Mouse (Mus musculus) mouse trophoblast stem cell (cell line): Measurements from ENCODE around the gene Trim33.

Source experiments
- in situ Hi-C, 2 experiments: fragments of 300-500 bp; cut with MseI, MboI; formaldehyde crosslinking; loops; 2 replicates in 1 of 2; 3 replicates in 1 of 2; pipeline ENCODE4 v1.15.1; 2025

The Trim33 gene

DNA sequence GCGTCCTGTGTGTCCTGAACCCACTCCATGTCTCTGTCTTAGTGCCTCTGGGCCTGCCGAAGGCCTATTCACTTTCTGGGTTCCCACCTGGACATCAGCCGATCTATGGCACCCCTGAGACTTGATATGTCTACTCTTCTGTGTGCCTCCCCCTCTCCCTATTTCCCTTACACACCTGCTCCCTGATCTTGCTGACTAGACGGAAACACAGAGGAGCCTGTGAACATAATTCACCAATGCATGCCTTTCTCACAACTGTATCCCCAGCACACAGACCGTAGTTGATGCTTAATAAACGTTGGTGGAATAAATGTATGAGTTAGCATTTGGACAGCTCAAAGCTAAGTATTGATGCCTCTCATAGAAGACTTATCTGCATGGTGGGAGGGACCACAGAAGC is 121.7 kb downstream of the Trim33 start:
- in situ Hi-C loops, result no loop called here

DNA sequence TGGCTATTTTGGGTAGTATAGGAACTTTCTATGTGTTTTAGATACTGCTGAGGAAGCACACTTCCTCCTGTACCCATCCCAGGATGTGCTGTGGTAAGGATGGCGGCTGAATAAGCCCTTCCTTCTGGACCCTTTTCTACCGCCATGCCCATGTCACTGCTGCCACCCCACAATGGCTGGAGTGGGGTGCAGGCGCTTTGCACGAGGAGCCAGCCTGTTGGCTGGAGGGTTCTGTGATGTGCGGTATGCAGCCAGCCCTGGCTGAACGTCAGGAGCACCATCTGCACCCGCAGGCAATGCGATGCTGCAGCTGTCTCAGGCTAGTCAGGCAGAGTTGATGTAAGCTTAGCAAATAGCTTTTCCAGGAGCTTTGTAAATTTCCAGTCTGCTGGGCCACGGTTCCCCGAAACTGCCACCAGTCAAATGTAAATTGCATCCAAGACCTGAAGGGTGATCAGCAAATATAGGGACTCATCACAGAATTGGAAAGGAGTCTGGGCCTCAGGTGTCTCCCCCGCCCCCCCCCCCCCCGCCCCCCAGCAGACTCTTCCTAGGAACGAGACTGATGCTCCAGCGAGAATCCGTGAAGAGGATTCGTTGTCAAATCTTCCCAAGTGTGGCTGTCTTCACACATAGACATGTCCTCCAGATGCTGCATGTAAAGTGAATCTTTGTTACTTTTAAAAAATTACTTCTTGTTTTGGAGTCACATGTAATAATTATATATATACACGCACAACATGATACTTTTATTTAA is 122.4 kb downstream of the Trim33 start:
- in situ Hi-C loops, result no loop called here

DNA sequence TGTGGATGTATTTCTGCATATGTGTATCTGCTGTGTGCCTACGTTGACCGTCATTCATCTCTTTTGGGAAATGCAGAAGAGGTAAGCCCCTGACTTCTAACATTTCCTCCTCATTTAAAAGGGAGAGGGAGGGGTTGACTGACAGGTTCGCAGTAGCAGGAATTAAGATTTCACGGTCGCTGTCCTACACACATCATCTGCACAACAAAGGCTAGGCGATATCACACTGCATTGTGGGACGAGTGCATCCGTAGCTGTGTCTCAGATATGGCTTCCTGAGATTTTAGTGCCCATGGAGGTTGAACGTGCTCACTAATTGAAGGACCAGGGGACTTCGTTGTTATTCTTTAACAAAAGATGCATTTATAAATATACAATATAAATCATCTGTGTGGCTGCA is 123.1 kb downstream of the Trim33 start:
- in situ Hi-C loops, result no loop called here

DNA sequence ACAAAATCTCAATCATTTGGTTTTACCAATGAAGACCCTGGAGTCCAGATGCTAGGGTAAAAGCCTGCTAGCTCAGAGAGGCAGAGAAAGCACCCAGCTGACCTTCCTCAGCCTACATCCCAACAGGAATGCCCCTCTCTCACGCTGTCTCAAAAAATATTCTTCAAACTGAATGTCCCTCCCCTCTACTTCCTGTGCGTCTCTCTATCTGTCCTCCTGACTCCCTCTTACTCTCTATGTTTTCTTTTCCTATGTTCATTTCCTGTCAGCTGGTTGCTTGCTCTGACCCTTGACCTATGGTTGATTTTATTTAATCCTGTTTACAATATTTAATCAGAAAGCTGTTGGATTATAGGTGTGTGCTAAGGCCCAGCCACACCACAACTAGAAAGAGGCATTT is 126.0 kb downstream of the Trim33 start:
- in situ Hi-C loops, result no loop called here

DNA sequence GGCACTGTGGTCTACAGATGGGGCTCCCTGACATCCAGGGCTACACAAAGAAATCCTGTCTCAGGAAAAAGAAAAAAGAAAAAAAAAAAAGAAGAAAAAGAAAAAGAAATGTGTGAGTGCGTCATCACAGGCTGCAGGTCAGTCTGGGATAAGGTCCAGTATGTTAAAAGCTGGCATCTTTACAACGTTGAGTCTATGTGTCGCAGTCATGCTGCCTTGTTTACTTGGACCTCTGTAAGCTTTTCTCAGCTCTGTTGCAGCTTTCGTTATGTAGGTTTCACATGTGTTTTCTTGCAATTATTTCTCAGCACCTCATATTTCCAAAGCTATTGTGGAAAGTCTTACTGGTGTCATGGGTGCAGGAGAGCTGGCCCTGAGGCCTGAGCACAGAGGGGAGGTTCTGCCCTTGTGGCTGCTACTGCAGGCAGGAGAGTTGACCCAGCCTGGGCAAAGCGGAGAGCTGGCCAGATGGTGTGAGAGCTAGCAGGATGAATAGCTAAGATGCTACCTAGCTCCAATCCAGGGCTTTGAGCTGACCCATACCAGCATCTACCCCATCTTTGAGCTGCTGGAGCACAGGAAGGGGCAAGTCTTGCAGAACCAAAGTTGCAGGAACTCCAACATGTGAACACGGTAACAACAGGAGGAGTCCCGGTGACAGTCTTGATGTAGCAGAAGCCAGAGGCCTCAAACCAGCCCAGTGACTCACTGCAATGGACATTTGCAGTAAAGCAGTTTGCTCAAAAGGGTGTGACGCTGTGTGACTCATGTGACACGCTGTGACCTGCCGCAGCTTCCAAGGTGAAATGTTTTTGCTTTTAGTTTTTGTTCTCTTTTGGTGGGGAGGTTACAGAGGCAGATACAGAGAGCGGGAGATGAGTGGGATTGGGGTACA is 127.0 kb downstream of the Trim33 start:
- in situ Hi-C loops, result no loop called here
